Mouse (Mus musculus): ENCODE results near the gene 1500009L16Rik. TPM values are rescaled to one million over a fixed set of nuclear protein-coding genes. Genes with fewer than 3 reads are reported as not detected.

The 1500009L16Rik gene
- total RNA-seq, 1 experiment from 2014 or later, result 16.0 TPM

DNA sequence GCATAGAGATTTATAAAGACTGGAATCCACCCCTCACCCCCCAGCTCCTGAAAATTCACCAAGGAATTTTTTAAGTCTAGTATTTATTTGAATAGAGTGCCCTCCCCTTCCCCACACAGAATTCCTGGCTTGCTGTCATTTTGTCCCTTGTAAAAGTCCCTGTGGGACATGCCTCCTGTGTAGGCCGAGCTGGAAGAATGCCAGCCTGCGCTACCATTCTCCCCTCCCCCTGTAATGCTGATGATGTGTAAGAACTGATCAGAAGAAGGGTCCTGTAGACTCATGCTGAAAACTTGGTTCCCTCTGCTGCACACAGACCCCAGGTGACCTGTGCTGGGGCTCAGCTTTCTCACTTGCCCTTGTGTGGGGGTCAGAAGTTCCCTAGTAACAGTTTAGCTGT, 37.9 kb downstream of the 1500009L16Rik start:
- DNase-seq, result no peak

DNA sequence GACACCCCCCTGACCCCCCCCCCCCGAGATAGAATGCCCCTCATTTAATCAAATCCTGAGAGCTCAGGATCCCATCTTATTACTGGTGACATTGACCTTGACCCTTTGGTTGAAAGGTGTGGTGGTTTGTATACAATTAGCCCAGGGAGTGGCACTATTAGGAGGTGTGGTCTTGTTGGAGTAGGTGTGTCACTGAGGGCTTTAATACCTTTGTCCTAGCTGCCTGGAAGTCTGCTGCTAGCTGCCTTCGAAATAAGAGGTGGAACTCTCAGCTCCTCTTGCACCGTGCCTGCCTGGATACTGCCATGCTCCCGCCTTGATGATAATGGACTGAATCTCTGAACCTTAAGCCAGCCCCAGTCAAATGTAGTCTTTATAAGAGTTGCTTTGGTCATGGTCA, 41.2 kb downstream of the 1500009L16Rik start:
- DNase-seq, result no peak

- DNase-seq, result no peak
Observed at GRCm38 (mm10) chr10:83766882-83767281, 44.2 kb downstream of the 1500009L16Rik start.

DNA sequence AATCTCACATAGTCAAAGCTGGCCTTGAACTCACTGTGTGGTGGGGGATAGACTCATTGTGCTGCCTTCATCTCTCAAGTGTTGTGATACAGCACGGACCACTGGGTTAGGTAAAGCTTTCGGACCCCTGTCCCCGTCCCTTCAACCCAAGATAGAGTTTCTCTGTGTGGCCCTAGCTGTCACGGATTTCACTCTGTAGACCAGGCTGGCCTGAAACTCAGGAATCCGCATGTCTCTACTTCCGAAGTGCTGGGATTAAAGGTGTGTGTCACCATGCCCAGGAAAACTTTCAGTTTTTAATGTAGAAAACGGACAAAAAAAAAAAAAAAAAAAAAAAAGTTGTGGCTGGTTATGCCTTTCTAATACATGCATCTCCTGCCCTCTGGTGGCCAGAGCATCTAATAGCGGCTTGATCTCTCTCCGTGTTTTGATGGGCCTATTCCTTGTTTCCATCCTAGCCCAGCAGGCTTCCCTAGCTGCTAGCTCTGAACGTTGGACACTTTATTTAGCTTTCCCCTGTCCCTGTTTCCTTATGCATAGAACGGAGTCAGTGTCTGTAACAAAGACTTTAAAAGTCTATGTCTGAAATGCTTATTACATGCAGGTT, 53.7 kb downstream of the 1500009L16Rik start:
- DNase-seq, result peak; percentile 81

DNA sequence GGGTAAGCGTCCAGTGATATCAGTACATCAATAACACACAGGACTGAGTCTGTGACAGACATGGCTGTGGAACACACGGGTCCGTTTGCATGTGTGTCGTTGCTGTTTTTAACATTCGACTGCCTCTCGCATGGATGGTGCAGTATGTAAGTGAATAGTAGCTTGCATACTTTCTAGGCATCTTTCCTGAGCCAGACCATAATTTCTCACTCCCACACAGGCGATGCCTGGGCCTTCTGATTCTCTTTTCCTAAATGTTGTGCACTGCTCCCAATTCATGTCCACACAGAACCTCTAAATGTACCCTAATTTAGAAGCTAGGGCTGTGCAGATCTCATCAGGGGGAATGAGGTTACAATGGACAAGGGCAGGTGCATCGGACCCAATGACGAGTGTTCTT, 54.6 kb downstream of the 1500009L16Rik start:
- DNase-seq, result no peak

GRCm38 (mm10) chr10:83781854-83782253, 59.2 kb downstream of the 1500009L16Rik start:
- DNase-seq, result no peak

DNA sequence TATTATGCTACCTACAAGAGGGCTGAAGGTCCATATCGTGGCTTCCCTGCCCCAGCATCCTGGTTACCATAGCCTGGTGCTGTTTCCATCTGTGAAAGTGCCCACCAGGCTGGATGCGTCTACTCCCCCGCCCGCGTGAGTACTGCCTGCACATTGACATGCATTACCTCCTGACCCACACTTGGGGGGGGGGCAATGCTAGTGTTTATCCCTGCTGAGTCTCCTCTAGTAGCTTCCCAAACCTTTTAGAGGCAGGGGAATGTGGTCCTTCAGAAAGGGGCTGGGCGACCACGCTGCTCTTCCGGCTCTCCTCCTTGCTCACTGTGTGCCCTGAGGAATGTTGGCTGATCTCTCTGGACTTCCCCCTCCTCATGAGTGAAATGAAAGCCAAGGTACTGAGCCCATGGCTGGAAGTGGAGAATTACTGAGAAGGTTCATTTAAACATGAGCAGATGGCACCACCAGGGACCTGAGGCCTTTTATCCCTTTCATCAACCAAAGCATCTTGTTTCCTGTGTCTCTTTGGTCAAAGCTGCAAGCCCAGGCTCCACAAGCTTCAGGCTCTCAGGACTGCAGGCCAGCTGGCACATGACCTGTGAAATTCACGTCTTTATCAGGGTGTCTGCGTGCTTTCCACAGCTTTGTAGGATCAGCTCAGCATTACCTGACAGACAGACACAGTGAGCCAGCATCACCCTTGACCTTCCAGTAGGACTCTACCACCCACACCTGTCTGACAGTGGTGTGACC, 59.9 kb downstream of the 1500009L16Rik start:
- no peak for DNase-seq

- DNase-seq, result peak; percentile 44
Observed at GRCm38 (mm10) chr10:83785003-83785402, 62.3 kb downstream of the 1500009L16Rik start.

- no peak for DNase-seq
Observed at GRCm38 (mm10) chr10:83785627-83786392, 63.1 kb downstream of the 1500009L16Rik start.

GRCm38 (mm10) chr10:83795088-83795487, 72.4 kb downstream of the 1500009L16Rik start:
- no peak for DNase-seq

- no peak for DNase-seq
Observed at GRCm38 (mm10) chr10:83795500-83795899, 72.8 kb downstream of the 1500009L16Rik start.

DNA sequence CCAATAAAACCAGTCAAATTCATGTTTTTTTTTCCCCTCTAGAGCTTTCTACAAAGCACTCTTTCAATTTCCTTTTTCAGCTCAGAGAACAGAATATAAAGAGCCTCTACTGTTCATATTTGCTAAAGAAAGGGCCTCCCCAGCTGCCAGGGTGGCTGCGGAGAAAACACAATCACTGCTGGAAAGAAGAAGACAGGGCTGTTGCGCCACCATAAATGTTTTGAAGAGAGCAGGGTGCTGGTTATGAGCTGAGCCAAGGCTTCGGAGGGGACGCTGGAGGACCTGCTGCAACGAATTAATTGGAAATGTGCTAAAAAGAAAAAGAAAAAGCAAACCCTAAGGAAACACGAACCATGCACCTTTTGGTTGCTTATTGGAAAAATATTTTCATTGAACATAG, 81.4 kb downstream of the 1500009L16Rik start:
- DNase-seq, result no peak

GRCm38 (mm10) chr10:83805201-83805718, 82.6 kb downstream of the 1500009L16Rik start:
- peak; percentile 52 for DNase-seq

DNA sequence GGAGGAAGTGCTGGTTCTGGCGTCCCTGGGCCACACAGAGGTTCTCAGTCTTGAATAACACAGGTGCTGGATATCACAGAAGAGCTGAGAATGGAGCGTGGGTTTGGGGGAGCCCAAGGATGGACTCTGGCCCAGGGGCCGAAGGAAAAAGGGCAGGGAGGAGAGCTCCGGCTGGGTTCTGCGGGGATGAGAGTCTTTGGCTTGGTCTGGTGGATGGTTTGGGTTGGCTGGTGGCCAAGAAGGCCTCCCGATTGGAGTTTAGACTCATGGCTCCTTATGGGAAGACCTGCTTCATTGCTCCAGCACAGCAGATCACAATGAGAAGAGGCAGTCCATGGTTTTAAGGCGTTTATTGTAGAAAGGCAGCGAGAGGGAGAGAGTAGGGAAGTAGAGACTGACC, 84.6 kb downstream of the 1500009L16Rik start:
- DNase-seq, result no peak

Other genes starting within 250 kb of the 1500009L16Rik start
- 0.74 and 0.90 TPM in 2 replicates for gene Aldh1l2, start 188.7 kb upstream of the 1500009L16Rik start, total RNA-seq (2021)
- 20.9 and 22.0 TPM in 2 replicates for gene Washc4, start 179.1 kb upstream of the 1500009L16Rik start, total RNA-seq (2021)
- 63.5 and 81.7 TPM in 2 replicates for gene Appl2, start 74.1 kb upstream of the 1500009L16Rik start, total RNA-seq (2021)